Mouse (Mus musculus): Measurements from ENCODE around the gene Triobp. TPM values are rescaled to one million over a fixed set of nuclear protein-coding genes. Genes with fewer than 3 reads are reported as not detected.
"Not testable (repeated sequence)": the region's sequence is repeated elsewhere in the genome, so short reads cannot be mapped to it uniquely, and the experiment has no call there.

Gene Triobp
- polyA plus RNA-seq, 1 experiment from 2014 or later: 135 TPM

DNA sequence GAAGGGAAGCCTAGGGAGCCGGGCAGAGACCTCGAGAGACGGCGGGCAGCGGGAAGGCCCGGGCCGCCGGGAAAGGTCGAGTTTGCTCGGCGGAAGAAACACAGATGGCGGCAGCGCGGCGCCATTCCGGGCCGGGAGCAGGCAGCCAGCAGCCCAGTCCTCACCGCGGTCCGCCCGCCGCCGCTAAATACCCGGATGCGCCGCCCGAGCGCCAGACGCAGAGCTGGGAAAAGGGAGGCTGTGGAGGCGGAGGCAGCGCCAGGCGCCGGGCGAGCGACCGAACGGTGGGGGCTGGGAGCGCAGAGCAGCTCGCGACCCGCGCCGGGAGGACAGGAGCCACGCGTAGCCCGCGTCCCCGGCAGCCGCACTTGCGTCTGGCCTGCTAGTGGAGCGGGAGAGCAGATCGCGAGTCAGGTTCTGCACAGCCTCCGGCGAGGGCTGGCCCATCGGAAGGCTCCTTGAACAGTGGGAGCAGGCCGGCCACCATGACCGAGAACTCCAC lies 80.8 kb downstream of the Triobp start, which contains the start of gene H1f0:
Gene H1f0 (plus strand): TSS at position 214 of the 502 bp plus-strand sequence.
- ATAC-seq (peak; percentile 54), DNase-seq (ENCODE audit: low read depth, low spot score) (no peak)
- H3K27me3 ChIP-seq: no peaks in the 10 kb centered on the region
- in situ Hi-C loops (cut with MboI; ENCODE audit: low pct_unique_long_range_greater_than_20kb): no loop called here
- ChIA-PET CTCF (interaction anchor here (1.7 kb wide), 1 partner anchor 9 kb away, joined by 5 read pairs; no protein-coding TSS in a partner anchor), POLR2A (interaction anchor here (0.8 to 1.0 kb wide), 2 partner anchors 12 to 13 kb away, joined by 3 to 4 read pairs; no protein-coding TSS in a partner anchor)
- TF ChIP-seq CTCF (IDR thresholded peaks at IDR 0.05): no peak

DNA sequence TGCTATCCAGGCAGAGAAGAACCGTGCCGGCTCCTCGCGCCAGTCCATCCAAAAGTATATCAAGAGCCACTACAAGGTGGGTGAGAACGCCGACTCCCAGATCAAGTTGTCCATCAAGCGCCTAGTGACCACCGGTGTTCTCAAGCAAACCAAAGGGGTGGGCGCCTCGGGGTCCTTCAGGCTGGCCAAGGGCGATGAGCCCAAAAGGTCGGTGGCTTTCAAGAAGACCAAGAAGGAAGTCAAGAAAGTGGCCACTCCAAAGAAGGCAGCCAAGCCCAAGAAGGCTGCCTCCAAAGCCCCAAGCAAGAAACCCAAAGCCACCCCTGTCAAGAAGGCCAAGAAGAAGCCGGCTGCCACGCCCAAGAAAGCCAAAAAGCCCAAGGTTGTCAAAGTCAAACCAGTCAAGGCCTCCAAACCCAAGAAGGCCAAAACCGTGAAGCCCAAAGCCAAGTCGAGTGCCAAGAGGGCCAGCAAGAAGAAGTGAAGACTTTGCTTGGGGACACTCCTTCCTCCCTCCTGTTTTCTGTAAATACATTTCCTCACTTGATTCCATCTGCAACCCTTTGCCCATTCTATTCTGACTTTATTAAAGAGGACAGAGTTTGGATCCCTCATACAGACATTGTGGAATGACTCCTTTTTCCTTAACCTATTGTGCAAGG lies 81.4 kb downstream of the Triobp start:
- ATAC-seq (no peak), DNase-seq (ENCODE audit: low read depth, low spot score) (no peak)
- CTCF ChIA-PET: interaction anchor here (0.7 to 2.0 kb wide), 3 partner anchors 8 to 92 kb away, joined by 3 to 7 read pairs (median 5); no protein-coding TSS in a partner anchor
- in situ Hi-C loops (cut with MboI; ENCODE audit: low pct_unique_long_range_greater_than_20kb): no loop called here
- TF ChIP-seq CTCF (IDR thresholded peaks at IDR 0.05): no peak
- POLR2A ChIA-PET: no interaction called here
- H3K27me3 ChIP-seq: no peaks in the 10 kb centered on the region

DNA sequence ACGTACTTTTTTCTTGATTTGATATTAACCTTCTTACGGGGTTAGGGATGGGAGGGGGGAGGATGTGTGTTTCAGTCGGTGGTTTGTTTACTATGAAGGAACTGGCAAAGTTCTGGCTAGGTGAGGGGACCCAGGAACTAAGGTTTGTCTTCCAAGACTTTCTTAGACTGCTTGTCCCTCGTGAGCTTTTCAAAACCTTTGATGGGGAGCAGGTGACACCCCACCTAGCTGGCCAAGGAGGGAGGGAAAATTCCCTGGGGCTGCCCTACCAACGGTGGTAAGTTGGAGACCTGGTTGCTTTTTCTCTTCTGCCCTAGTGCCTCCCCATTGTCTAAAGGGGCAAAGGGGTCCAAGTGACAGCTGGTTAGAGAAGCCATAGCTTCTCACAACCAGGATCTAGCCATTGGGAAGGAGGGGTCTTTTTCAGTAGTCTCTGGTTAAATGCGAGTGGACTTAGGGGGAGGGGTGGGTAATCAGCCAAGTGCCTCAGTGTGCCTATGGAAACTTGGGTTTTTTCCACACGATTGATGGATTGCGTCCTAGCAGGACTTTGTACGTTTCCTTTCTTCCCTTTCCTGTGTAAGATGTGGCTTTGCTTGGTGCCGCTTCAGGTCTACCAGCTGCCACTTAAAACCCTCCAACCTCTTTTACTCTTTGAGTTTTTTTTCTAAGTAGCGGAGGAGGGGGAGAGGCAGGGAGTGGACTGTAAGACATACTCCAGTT lies 82.2 kb downstream of the Triobp start:
- CTCF ChIA-PET: interaction anchor here (0.7 to 2.0 kb wide), 4 partner anchors 9 to 91 kb away, joined by 3 to 7 read pairs (median 4); no protein-coding TSS in a partner anchor
- ATAC-seq: no peak
- DNase-seq (ENCODE audit: low read depth, low spot score): no peak
- H3K27me3 ChIP-seq: no peaks in the 10 kb centered on the region
- TF ChIP-seq CTCF (IDR thresholded peaks at IDR 0.05): no peak
- POLR2A ChIA-PET: no interaction called here
- in situ Hi-C loops (cut with MboI; ENCODE audit: low pct_unique_long_range_greater_than_20kb): no loop called here

DNA sequence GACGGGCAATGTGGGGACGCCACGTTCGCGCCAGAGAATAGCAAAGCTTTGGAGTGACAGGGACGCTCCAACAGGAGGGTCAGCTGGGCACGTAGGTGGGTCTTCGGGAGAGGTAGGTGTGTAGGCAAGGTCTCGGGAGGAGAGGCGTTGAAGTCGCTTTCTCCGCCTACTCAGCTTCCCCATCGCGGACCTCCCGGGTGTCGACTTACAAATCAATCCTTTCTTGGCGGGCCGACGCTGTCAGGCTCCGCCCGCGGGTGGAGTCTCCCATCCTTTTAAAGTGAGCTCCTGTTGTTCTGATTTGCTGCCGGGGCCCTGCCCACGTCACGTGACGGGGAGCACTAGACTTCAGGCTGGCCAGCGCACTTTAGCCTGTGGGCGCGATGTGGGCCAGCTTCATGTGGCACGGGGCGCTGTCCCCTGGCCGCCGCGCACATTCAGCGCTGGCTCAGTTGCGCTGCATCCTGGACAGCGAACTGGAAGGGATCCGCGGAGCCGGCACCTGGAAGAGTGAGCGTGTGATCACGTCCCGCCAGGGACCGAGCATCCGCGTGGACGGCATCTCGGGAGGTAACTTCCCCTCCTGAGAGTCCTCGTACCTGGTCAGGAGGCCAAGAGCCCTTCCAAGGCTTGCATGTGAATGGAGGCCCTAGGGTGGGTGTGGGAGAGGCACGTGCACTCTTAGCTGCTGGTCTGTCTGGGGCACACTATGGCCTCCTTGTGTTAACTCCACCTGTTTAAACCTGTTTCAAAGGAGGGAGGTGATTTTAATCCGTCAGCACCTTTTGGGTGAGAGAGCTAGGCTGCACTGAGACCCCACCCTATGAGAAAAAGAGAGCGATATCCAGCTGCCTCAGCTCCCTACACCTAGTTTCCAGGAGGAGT lies 83.3 kb downstream of the Triobp start:
- ChIA-PET POLR2A (interaction anchor here (1.4 kb wide), 1 partner anchor 40 kb away, joined by 4 read pairs; no protein-coding TSS in a partner anchor), CTCF (interaction anchor here (0.9 to 2.0 kb wide), 4 partner anchors 8 to 115 kb away, joined by 3 to 7 read pairs (median 4); no protein-coding TSS in a partner anchor)
- H3K27me3 ChIP-seq: no peaks in the 10 kb centered on the region
- DNase-seq (ENCODE audit: low read depth, low spot score) (no peak), ATAC-seq (peak; percentile 28)
- TF ChIP-seq CTCF (IDR thresholded peaks at IDR 0.05): no peak
- in situ Hi-C loops (cut with MboI; ENCODE audit: low pct_unique_long_range_greater_than_20kb): no loop called here

DNA sequence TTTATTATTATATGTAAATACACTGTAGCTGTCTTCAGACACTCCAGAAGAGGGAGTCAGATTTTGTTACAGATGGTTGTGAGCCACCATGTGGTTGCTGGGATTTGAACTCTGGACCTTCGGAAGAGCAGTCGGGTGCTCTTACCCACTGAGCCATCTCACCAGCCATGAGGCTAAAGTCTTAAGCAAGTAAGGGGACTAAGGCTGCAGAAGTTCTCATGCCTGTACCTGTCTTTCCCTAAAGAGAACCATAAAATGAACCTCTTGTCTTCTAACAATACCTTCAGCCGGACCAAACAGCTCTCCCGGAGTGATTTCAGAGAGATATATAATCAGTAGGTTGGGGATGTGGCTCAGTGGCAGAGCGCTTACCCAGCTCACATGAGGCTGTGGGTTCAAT lies 84.4 kb downstream of the Triobp start:
- POLR2A ChIA-PET: interaction anchor here (0.5 kb wide), 1 partner anchor 501 kb away, joined by 3 read pairs; no protein-coding TSS in a partner anchor
- ATAC-seq; CTCF ChIA-PET; H3K27me3 ChIP-seq; DNase-seq (ENCODE audit: low read depth, low spot score); in situ Hi-C loops (cut with MboI; ENCODE audit: low pct_unique_long_range_greater_than_20kb): not testable (repeated sequence)

DNA sequence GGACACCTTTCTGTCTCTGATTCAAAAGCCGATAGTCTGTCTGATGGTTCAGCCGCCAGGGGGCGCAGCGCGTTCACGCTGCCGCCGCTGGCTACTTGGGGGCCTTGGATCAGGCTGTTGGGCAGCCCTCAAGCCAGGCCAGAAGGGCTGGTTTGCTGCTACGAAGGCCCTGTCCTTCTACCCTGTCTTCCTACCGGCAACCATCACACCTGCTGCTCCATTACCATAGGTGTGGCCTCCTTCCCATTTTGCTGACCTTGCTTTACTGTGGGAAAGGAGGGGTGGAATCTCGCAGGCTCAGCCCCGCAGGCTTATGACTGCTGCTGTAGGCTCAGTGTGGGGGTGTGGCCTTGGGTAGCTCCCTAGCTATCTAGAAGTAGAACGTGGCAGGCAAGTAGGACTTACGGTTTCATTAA lies 90.4 kb downstream of the Triobp start:
- ChIA-PET POLR2A (interaction anchor here (1.3 kb wide), 1 partner anchor 30 kb away, joined by 3 read pairs; no protein-coding TSS in a partner anchor), CTCF (interaction anchor here (0.7 to 5.8 kb wide), 15 partner anchors 9 to 112 kb away, joined by 3 to 119 read pairs (median 5); partner anchors contain the start of genes Ankrd54, Eif3l, H1f0 and Triobp)
- DNase-seq (ENCODE audit: low read depth, low spot score) (no peak), ATAC-seq (no peak)
- TF ChIP-seq CTCF (IDR thresholded peaks at IDR 0.05): no peak
- in situ Hi-C loops (cut with MboI; ENCODE audit: low pct_unique_long_range_greater_than_20kb): loop anchor here (5.0 kb wide), 1 partner anchor 34 kb away; no protein-coding TSS in a partner anchor
- H3K27me3 ChIP-seq: peaks cover 10% of the 10 kb centered on the region

DNA sequence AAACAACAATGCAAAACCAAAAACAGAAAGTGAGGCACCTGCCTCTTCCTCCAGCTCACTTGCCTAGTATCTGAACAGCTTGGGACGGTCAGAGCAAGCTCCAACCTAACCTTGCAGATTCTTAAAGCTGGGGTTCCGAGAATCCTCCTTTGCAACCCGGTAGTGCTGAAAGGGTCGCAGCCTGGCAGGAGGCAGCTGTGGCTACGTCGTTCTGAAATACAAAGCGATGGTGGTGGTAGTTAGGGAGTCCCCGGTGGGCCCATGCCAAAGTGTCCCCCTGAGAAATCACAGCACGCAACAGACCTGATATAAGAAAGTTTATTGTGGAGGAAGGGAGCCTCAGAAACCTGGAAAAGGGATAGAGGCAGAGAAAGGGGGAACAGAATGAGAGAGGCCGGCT lies 90.8 kb downstream of the Triobp start:
- no peak for TF ChIP-seq CTCF (IDR thresholded peaks at IDR 0.05)
- POLR2A ChIA-PET: interaction anchor here (1.3 kb wide), 1 partner anchor 29 kb away, joined by 3 read pairs; no protein-coding TSS in a partner anchor
- in situ Hi-C loops (cut with MboI; ENCODE audit: low pct_unique_long_range_greater_than_20kb): loop anchor here (5.0 kb wide), 1 partner anchor 34 kb away; no protein-coding TSS in a partner anchor
- CTCF ChIA-PET: interaction anchor here (0.6 to 5.8 kb wide), 14 partner anchors 8 to 110 kb away, joined by 3 to 119 read pairs (median 8); partner anchors contain the start of genes Ankrd54, Eif3l and Triobp
- peaks cover 14% of the 10 kb centered on the region for H3K27me3 ChIP-seq
- DNase-seq (ENCODE audit: low read depth, low spot score): no peak
- no peak for ATAC-seq

DNA sequence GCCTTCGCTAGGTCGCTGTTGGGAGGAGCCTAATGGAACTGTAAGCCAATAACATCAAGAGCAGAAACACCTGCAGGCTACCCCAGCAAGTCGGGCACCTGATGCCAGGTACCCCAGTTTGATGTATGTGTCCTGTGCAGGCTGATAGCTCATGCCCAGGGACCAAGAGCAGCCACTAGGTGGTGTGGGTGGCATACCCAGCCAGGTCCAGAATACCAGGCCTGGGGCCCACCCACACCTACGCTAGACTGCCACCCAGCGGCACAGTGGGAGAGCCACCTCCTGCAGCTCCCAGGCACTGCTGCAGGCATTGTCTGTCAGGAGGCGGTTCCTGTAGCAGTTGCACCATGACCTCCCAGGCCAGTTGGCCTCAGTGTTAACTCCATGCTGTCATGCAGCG lies 91.3 kb downstream of the Triobp start:
- POLR2A ChIA-PET: no interaction called here
- ATAC-seq: peak; percentile 51
- CTCF ChIA-PET: interaction anchor here (0.6 to 5.8 kb wide), 14 partner anchors 8 to 110 kb away, joined by 3 to 119 read pairs (median 8); partner anchors contain the start of genes Ankrd54, Eif3l and Triobp

More for the DNA sequence above, 91.3 kb downstream of the Triobp start:
- H3K27me3 ChIP-seq: peaks cover 18% of the 10 kb centered on the region
- TF ChIP-seq CTCF (IDR thresholded peaks at IDR 0.05): no peak
- in situ Hi-C loops (cut with MboI; ENCODE audit: low pct_unique_long_range_greater_than_20kb): loop anchor here (5.0 kb wide), 1 partner anchor 33 kb away; no protein-coding TSS in a partner anchor
- DNase-seq (ENCODE audit: low read depth, low spot score): no peak
